Mouse (Mus musculus): ENCODE data around the gene Tarbp1.

DNA sequence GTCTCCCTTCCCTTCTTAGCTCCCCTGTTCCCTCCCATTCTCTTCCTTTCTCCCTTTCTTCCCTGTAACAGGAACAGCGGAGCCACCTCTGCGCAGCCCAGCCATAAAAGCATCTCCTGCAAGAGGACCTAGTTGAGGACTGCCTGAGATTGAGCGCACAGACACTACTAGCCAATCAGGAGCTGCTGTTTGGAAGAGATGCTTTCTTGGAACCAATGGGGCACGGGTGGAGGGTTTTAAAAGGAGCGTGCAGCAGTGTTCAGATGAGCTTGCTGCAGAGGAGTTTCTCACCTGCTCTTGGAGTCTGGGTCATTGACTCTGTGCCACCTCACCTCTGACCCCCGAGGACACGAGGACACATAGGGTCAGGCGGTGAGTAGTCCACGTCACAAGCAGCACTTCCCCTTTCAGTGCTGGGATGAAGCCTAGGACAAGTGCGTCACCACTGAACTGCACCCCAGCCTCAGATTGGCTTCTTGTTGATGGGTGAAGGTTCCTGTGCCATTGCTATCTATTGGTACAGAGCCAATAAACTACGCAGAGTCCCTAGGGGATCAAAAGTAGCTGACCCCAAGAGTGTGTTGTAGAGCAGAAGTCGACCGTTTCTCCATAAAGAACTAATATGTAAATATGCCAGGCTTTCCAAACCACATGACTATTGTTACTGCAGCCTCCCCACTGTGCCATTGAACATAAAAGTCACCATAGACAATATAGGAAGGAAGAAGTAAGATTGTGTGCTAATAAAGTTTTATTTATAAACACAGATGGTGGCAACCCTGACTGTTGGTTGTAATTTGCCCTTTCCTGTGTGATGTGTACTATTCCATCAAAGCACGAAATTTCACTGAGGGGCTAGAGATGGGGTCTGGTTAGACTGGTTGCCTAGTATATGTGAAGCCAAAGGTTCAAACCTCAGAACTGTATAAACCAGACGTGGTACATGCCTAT is 19.6 kb upstream of the Tarbp1 start:
- TF ChIP-seq GATA1 (IDR thresholded peaks at IDR 0.05; ENCODE audit: borderline replicate concordance, low read length) (no peak), FLI1 (IDR thresholded peaks at IDR 0.05; ENCODE audit: low read length) (no peak)
